ENCODE assay signal across 1 mouse cellular context in the genomic region with DNA sequence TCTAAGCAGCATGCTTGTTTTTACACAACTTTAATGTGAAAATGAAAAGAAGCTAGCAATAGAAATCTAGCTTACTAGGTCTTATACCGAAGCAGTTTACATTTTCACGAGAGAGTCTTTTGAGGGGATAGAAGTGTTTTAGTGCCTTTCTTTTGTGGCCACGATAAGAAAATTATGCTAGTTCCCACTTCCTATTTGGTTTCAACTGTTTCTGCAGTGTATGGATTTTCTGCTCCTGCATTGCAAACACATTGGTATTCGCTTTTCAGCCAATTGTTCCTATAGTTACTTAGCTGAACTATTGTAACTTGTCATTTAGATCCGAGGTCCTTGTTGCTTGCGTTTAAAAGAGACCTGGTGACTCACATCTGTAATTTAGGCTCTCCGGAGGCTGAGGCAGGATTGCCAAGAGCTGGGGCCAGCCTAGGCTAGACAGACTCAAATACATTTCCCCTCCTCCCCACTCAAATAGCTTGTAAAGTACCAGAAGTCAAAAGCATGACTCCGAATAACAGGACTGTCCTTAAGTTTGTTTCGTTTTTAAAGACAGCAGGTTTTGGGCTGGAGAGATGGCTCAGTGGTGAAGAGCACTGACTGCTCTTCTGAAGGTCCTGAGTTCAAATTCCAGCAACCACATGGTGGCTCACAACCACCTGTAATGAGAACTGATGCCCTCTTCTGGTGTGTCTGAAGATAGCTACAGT.
TF ChIP-seq lines count a peak whose summit lies in the region.

No protein-coding gene starts in this region.

TF ChIP-seq in MEL, 35 proteins besides CTCF, POLR2A, EP300 and RAD21:
- TF ChIP-seq GATA1 (IDR thresholded peaks at IDR 0.05; ENCODE audit: low read depth, low read length) (peak; percentile 71), CHD1 (IDR thresholded peaks at IDR 0.05; ENCODE audit: low read depth, low read length) (no peak), TBP (IDR thresholded peaks at IDR 0.05; ENCODE audit: low read depth, low read length) (peak; percentile 89)
